Mouse (Mus musculus) MN1 (cell line): ENCODE results near the gene 2610028H24Rik.

Experiments used
- DNase-seq: peaks from one replicate; pipeline ENCODE4 v3.0.0-alpha.2; 2016; ENCODE audit warnings: low spot score

Gene 2610028H24Rik

DNA sequence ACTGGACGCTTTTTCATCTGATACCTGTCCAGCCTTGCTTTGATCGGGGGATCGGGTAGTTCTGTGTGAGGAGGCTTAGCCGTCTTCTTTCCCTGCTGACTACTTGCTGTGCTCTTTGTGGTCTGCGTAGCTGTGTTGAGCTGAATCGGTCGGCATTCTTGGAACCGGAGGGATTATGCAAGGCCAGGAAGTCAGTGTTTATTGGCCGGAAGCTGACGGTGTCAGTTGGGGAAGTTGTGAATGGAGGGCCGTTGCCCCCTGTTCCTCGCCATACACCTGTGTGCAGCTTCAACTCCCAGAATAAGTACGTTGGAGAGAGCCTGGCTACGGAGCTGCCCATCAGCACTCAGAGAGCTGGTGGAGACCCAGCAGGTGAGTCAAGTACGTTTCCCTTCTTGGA lies 40.3 kb downstream of the 2610028H24Rik start:
- no peak for DNase-seq

DNA sequence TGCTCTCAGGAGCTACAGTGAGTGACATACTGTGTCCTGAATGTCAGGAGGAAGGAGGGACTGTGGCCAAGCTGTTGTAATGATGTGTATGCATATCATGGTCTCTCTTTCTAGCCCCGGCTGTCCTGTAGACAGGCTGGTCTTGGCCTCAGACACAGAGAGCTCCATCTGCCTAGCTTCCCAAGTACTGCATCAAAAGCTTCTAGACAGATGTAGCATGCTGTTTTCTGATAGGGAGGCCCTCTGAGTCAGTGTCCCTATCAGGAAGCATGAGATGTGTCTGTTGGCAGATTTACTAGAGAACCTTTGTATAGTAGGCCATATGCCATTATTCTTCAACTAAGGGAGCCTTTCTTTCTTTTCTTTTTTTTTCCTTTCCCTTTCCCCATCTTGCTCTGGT lies 44.6 kb downstream of the 2610028H24Rik start:
- DNase-seq: no peak

DNA sequence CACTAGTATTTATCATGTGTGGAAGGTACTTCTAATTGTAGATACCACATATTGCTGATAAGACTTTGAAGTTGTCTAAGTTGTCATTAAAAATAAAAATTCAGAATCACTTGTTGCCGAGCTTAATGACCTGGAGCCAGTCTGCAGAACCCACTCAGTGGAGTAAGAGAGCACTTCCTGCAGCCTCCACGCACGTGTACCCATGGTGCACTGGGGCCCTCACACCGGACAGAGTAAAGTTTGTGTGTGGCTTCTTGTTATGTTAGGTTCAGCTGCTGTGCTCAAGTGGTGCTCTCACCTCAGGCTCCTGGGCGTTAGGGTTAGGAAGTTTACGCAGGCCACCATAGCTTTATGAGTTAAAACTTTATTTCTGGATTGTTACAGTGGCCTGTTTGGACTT lies 46.6 kb downstream of the 2610028H24Rik start:
- DNase-seq: no peak

DNA sequence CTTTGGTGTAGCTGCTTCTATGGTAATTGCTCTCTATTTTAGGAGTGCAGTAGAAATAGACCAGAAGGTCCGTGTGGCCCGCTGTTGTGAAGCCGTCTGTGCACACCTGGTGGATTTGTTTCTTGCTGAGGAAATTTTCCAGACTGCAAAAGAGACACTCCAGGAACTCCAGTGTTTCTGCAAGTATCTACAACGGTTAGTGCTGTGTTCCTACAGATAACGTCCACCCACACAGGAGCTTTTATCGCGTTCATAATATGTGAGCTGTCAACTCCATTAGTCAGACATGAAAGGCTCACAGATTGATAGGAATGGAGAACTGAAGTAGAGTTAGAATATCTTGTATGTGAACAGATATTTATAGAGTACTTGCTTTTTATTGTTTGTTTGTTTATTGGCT lies 47.5 kb downstream of the 2610028H24Rik start:
- DNase-seq: no peak

DNA sequence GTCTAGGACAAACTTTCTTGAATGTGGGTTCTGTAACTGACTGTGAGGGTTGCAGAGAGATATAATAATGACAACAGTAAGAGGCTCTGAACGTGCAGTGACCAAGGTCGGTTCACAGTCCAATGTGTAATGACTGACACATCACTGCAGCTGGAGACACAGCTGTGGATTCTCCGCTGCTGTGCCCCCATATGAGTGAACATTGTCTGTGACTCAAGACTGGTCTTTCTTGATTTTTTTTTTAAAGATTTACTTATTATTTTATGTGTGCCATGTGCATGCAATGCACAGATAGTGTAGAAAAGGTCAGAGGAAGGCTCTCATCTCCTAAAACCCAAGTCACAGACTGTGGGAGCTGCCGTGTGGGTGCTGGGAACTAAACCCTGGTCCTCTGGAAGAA lies 48.6 kb downstream of the 2610028H24Rik start:
- no peak for DNase-seq

DNA sequence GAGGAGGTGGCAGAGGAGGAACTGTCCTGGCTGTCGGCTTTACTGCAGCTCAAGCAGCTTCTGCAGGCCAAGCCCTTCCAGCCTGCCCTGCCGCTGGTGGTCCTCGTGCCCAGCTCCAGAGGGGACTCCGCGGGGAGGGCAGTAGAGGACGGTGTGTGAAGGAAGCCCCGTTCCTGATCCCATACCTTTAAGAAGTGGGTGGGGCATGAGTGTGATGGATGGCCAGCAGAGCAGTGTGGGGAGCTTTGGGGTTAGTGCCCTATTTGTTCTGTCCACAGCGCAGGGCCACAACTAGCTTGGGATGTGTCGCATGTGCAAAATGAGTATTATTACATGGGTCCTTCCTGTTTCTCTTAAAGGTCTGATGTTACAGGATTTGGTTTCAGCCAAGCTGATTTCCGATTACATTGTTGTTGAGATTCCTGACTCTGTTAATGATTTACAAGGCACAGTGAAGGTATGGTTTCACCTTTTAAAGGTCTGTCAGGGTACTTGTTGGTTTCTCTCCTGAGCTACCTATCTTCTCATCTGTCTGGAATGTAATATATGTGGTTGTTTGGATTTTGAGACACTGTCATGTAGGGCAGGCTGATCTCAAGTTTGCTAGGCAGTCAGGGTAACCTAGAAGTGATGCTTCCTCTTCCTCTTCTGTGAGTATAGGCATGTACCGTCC lies 55.5 kb downstream of the 2610028H24Rik start:
- no peak for DNase-seq

DNA sequence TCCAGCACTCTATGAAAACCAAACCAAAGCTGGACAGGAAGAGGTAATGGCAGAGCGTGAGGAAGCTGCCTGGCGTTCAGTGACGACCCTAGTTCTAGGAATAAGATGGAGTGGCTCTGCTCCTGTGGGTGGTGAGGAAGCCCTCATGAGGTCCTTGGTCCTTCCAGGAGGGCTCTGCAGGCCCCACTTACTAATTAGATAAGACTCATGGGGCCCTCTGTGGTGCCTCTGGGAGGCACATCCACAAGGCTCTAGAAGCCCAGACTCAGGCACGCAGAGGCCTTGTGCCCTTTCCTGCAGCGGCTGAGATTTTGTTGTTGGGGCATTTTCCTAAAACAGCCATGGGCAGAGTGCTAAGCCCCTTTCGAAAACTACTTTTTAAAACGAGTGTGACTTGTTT lies 57.0 kb downstream of the 2610028H24Rik start:
- no peak for DNase-seq
